Mouse (Mus musculus) T-cell, adult 66 days (primary cell): ENCODE data around the gene Olfr1341. TPM values are rescaled to one million over a fixed set of nuclear protein-coding genes. Genes with fewer than 3 reads are reported as not detected.

Experiments used
- total RNA-seq, 2 experiments: library from RNA; stranded (reverse); gene quantifications; 3 replicates in 1 of 2; 4 replicates in 1 of 2; pipeline ENCODE4 v1.2.4; 2023

The Olfr1341 gene
- not detected for total RNA-seq

GRCm38 (mm10) chr4:118703223-118703622 is at the start of gene Olfr1341:
Gene Olfr1341, plus strand, starts transcription at chr4:118703523.

GRCm38 (mm10) chr4:118658652-118659051 is 44.7 kb upstream of the Olfr1341 start, which contains the start of gene Olfr62:
Gene Olfr62, plus strand, starts transcription at chr4:118658952.

GRCm38 (mm10) chr4:118692412-118692973 is 10.8 kb upstream of the Olfr1341 start, which contains the start of gene Olfr1342:
Gene Olfr1342, minus strand, starts transcription at chr4:118692756.

GRCm38 (mm10) chr4:118719838-118720237 is 16.5 kb downstream of the Olfr1341 start, which contains the start of gene Olfr1340:
Gene Olfr1340, plus strand, starts transcription at chr4:118720138.

GRCm38 (mm10) chr4:118731875-118732274 is 28.6 kb downstream of the Olfr1341 start, which contains the start of gene Olfr1339:
Gene Olfr1339, plus strand, starts transcription at chr4:118732175.

GRCm38 (mm10) chr4:118758637-118759036 is 55.3 kb downstream of the Olfr1341 start, which contains the start of gene Olfr1338:
Gene Olfr1338, minus strand, starts transcription at chr4:118758737.

Other genes starting within 250 kb of the Olfr1341 start
- gene Mpl, start 246.0 kb upstream of the Olfr1341 start, total RNA-seq: not detected
- gene Tie1, start 213.5 kb upstream of the Olfr1341 start, total RNA-seq: not detected
- gene 2610528J11Rik, start 176.5 kb upstream of the Olfr1341 start, total RNA-seq: not detected
- gene Tmem125, start 159.5 kb upstream of the Olfr1341 start, total RNA-seq: not detected
- gene Cfap57, start 82.7 kb upstream of the Olfr1341 start, total RNA-seq: under 1 TPM in 1 of 2 experiments, not detected in 1; 0.15 TPM
- gene Ebna1bp2, start 82.7 kb upstream of the Olfr1341 start, total RNA-seq: 10 to 100 TPM; 74.4 to 86.4 TPM
- not detected for gene Olfr62, start 44.6 kb upstream of the Olfr1341 start, total RNA-seq
- not detected for gene Olfr1342, start 10.8 kb upstream of the Olfr1341 start, total RNA-seq
- not detected for gene Olfr1340, start 16.6 kb downstream of the Olfr1341 start, total RNA-seq
- not detected for gene Olfr1339, start 28.7 kb downstream of the Olfr1341 start, total RNA-seq
- not detected for gene Olfr1338, start 55.2 kb downstream of the Olfr1341 start, total RNA-seq
- gene Olfr1337, start 79.1 kb downstream of the Olfr1341 start, total RNA-seq: not detected
- not detected for gene Olfr1335, start 106.4 kb downstream of the Olfr1341 start, total RNA-seq
- not detected for gene Olfr1333, start 132.8 kb downstream of the Olfr1341 start, total RNA-seq
- not detected for gene Olfr1331, start 161.1 kb downstream of the Olfr1341 start, total RNA-seq
- gene Olfr1330, start 185.1 kb downstream of the Olfr1341 start, total RNA-seq: not detected
- gene Olfr1329, start 213.9 kb downstream of the Olfr1341 start, total RNA-seq: not detected
- not detected for gene Olfr1328, start 235.1 kb downstream of the Olfr1341 start, total RNA-seq